Mouse (Mus musculus) cerebellum, adult 2 months (tissue): ENCODE measurements around the gene Eras. TPM values are rescaled to one million over a fixed set of nuclear protein-coding genes. Genes with fewer than 3 reads are reported as not detected.

Experiments
- DNase-seq, 2 experiments: peaks; one replicate each; pipeline ENCODE4 v3.0.0; 2021
- H3K27ac ChIP-seq: fragments of 200-500 bp; 2 replicates; pipeline ENCODE4 v1.5.1; 2012; ENCODE audit warnings: low read length, control low read depth, inconsistent platforms; ENCODE audit not compliant: insufficient read depth
- H3K27me3 ChIP-seq: fragments of 200-500 bp; 2 replicates; pipeline ENCODE4 v1.6.1; 2012; ENCODE audit warnings: inconsistent platforms, mild to moderate bottlenecking, low read length, moderate library complexity; ENCODE audit not compliant: control insufficient read depth, insufficient read depth
- H3K4me1 ChIP-seq: fragments of 200-500 bp; 2 replicates; pipeline ENCODE4 v1.6.1; 2011; ENCODE audit warnings: low read length; ENCODE audit not compliant: control insufficient read depth, insufficient read depth
- H3K4me3 ChIP-seq: fragments of 200-500 bp; replicated peaks from 2 replicates; pipeline ENCODE3; 2011; ENCODE audit warnings: mild to moderate bottlenecking, low read depth, low read length, control low read depth; ENCODE audit not compliant: insufficient read depth
- CTCF ChIP-seq: fragments of 200-500 bp; IDR thresholded peaks from 2 replicates; pipeline ENCODE4 v1.5.1; 2011; ENCODE audit warnings: low read depth, mild to moderate bottlenecking, control low read depth, low read length, moderate library complexity, borderline replicate concordance; ENCODE audit not compliant: insufficient read depth
- POLR2A ChIP-seq: fragments of 200-500 bp; IDR thresholded peaks from 2 replicates; pipeline ENCODE4 v1.6.1; 2011; ENCODE audit warnings: low read length, control low read depth, borderline replicate concordance; ENCODE audit not compliant: insufficient read depth
- WGBS: fragments of 180-500 bp; shearing (Covaris S2); methylation state at CpG from one replicate; pipeline ENCODE4 v1.1.7; 2018; 5-methylcytosine and 5-hydroxymethylcytosine counted together
- polyA plus RNA-seq: library from polyadenylated mRNA; depleted of rRNA; stranded (reverse); fragments of >200 nt; gene quantifications from 2 replicates; pipeline ENCODE4 v1.2.3, GENCODE M21; 2012; rRNA removed

Gene Eras
- not detected in 2 replicates for polyA plus RNA-seq

GRCm38 (mm10) chrX:7928270-7928790, at the start of gene Eras:
Gene Eras (minus strand): TSS chrX:7928607.
- H3K4me3 ChIP-seq = no peak within 1 kb of the TSS
- 32% methylated on average over 16 of the region's 19 CpGs for WGBS
- DNase-seq = no peak
- TF ChIP-seq CTCF = no peak
- TF ChIP-seq POLR2A = no peak
- H3K27me3 ChIP-seq = no peaks in the 10 kb centered on the region
- H3K4me1 ChIP-seq = no peaks in the 10 kb centered on the region
- no peak within 1 kb of the TSS for H3K27ac ChIP-seq

- TF ChIP-seq POLR2A (no peak), CTCF (no peak)
- H3K27me3 ChIP-seq = no peaks in the 10 kb centered on the region
- WGBS = 92% methylated on average over 11 of the region's 11 CpGs
- H3K4me1 ChIP-seq = no peaks in the 10 kb centered on the region
- DNase-seq = no peak
- no peak within 1 kb of the TSS for H3K4me3 ChIP-seq
- H3K27ac ChIP-seq = no peak within 1 kb of the TSS
Observed at GRCm38 (mm10) chrX:7977892-7978291, 49.5 kb upstream of the Eras start, which contains the start of gene Gata1. Gene Gata1 (minus strand): TSS chrX:7978071.

DNA sequence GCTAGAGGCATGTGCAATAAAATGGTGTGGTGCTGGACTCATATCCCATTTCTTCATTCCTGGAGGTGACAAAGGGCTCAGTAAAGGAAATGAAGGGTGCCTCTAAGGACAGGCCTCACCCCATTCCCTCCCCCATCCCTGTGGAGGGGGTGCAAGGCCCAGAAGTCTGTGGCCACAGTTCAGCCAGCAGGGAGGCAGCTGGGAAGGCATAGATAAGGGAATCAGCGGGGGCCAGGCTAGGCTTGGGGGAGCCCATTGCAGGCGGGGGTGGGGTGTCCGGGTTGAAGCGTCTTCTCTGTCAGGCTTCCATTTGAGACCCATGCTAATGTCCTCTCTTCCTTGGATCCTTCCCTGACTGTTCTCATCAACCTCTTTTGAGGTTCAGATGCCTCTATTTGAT, 42.9 kb upstream of the Eras start:
- 81% methylated on average over 4 of the region's 4 CpGs for WGBS
- Histone ChIP-seq H3K4me3 (no peak overlapping the region), H3K27me3 (no peaks in the 10 kb centered on the region), H3K27ac (no peak overlapping the region), H3K4me1 (no peaks in the 10 kb centered on the region)
- TF ChIP-seq CTCF = no peak
- no peak for TF ChIP-seq POLR2A
- DNase-seq = no peak

DNA sequence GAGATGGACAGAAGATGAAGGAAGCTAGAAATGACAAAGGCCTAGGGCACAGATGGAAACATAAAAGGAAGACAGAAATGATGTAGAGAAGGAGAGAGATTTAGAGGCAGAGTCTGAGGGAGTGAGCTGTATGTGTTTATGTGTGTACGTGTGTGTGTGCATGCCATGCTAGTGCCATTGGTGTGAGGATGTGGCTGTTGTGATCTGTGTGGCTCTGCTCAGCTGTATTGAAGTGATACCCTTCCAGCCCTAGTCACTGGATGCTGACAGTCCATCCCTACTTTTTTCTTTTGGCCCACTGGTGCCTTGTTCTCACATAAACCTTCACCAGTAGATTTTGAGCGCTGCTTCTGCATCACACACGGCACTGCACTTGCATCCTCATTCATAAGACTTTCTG, 40.5 kb upstream of the Eras start:
- WGBS = 86% methylated on average over 3 of the region's 3 CpGs
- no peak for DNase-seq
- TF ChIP-seq POLR2A (no peak), CTCF (no peak)
- no peak overlapping the region for H3K27ac ChIP-seq
- no peaks in the 10 kb centered on the region for H3K4me1 ChIP-seq
- no peaks in the 10 kb centered on the region for H3K27me3 ChIP-seq
- no peak overlapping the region for H3K4me3 ChIP-seq

DNA sequence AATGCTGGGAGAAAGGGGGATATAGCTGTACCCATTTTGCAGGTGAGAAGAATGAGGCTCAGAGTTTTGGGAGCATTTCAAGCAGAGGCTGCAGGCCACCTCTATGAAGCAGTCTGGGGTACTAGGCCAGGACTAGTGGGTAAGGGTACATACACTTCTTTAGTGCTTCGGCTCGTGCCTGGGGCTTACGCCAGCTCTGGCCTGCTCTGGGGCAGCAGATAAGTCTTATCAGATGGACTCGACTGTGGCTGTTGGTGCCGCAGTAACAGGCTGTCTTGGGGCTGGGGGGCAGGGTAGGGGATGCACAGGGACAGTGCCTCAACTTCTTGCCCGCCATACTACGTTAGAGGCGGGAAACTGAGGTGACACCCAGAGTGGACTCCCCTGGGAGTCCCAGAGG, 39.8 kb upstream of the Eras start:
- DNase-seq = no peak
- Histone ChIP-seq H3K27me3 (no peaks in the 10 kb centered on the region), H3K27ac (no peak overlapping the region), H3K4me1 (no peaks in the 10 kb centered on the region), H3K4me3 (no peak overlapping the region)
- no peak for TF ChIP-seq POLR2A
- TF ChIP-seq CTCF = no peak
- 89% methylated on average over 8 of the region's 8 CpGs for WGBS

DNA sequence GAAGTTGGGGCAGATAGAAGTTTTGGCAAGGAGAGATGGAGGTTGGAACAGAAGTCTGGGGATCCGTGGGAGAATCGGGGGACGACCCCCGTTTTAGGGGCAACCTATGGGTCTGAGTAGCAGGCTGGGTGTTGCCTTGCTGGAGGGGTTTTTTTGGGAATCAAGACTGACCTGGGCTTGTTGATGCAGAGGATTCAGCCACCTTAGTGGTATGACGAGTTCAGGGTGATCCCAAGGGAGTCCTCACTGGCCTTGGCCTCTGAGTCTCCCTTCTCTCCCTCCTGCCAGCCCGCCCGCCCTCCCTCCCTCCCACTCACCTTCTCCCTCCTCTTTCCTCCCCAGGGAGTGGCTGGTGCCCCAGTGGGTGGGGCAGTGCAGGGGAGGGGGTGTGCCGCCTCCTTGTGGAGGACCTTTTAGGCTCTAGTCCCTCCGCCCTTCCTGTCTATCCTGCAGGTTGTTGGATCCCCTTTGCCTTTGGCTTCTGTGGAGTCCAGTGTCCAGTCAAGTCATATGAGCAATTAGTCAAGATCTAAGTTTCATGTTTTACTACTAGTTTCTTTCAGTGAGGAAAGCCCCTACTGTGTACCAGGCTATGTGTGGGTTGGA, 39.3 kb upstream of the Eras start:
- Histone ChIP-seq H3K27ac (no peak overlapping the region), H3K27me3 (no peaks in the 10 kb centered on the region), H3K4me3 (no peak overlapping the region), H3K4me1 (no peaks in the 10 kb centered on the region)
- no peak for TF ChIP-seq POLR2A
- no peak for TF ChIP-seq CTCF
- DNase-seq = no peak
- WGBS = 72% methylated on average over 9 of the region's 9 CpGs

DNA sequence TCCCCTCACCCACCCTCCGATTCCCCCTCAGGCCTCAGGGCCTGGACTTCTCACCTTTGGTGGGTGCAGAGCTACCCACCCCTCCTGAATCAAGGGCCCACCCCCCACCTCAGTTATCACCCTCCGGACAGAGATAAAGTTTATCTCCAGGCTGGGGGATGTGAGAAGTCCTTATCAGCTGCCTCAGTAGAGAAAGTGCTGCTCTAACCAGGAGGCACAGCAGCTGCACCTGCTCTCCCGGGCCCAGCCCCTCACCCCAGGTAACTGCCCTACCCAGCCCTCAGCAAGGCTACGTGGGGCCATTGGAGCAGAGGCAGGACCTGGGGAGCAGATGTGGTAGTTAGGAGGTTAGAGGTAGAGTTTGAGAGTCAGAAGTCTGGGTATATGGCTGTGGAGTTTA, 37.8 kb upstream of the Eras start:
- H3K4me1 ChIP-seq = no peaks in the 10 kb centered on the region
- 92% methylated on average over 4 of the region's 4 CpGs for WGBS
- TF ChIP-seq CTCF (no peak), POLR2A (no peak)
- H3K4me3 ChIP-seq = no peak overlapping the region
- no peak for DNase-seq
- H3K27me3 ChIP-seq = no peaks in the 10 kb centered on the region
- H3K27ac ChIP-seq = no peak overlapping the region

GRCm38 (mm10) chrX:7963829-7964626, 35.6 kb upstream of the Eras start:
- no peak overlapping the region for H3K27ac ChIP-seq
- no peak overlapping the region for H3K4me3 ChIP-seq
- H3K27me3 ChIP-seq = no peaks in the 10 kb centered on the region
- no peak for DNase-seq
- no peaks in the 10 kb centered on the region for H3K4me1 ChIP-seq
- TF ChIP-seq CTCF (no peak), POLR2A (no peak)
- WGBS = 71% methylated on average over 7 of the region's 7 CpGs
